Mouse (Mus musculus): Measurements from ENCODE around the gene P2ry2.

P2ry2 gene

GRCm38 (mm10) chr7:100988092-100988491 is 24.6 kb downstream of the P2ry2 start:
- DNase-seq (ENCODE audit: low spot score in 2 of 2) = peak; percentile 39 to 47

DNA sequence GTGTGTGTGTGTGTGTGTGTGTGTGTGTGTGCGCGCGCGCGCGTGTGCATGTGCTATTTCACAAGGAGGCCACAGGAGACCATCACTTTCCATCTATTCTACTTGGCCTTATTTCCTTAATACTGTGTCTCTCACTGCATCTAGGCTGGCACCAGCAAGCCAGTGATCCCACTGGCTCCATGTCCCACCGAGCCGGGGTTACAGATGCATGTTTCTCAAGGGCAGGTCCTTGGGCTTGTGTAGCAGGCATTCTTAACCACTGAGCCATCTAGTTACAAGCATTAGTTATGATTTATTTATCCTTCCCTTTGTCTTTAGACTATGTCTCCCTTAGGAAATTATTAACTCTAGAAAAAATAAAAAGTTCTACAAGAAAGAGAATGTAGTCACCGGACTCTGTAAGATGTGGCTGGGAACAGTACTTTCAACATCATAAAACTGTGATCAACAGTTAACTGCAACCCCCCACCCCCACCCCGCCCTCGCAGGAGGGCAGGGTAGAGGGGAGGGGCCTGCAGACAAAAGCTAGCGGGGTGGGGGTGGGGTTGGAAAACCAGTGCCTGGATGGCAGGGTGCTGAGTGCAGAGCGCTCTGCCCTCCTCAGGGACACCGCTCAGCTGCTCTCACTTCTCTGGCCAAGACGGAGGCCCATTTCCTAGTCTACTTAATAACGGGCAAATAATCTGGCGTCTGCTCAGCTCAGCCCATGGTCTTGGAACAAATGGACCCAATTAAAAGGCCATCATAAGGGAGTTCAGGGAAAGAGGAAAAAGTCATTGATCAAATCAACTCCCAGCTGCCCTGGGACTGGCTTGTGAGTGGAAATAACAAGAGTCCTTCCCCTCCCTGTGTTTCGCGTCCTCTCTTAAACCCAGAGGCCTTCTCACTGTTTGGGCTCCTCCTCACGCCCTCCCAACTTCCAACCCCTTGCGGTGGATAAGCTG is 27.9 kb downstream of the P2ry2 start:
- no peak for DNase-seq (ENCODE audit: low spot score in 2 of 2)

DNA sequence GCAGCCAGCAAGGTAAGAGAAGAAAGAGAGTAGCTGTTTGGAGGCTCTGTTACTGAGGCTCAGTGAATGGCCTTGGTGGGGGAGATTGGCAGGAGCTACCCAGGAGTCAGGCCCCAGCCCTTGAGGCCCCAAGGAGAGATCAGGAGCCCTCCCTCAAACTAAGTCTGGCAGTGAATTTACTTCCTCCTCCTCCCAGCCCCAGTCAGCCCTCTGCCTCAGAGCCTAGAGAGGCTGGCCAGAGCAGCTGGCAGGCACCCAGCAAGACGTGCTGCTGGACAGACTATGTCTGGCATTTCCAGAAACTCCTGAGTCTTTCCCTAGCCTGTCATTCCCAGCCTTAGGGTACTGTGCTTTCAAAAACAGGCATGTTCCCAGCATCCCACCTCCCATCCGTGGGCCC is 33.5 kb downstream of the P2ry2 start:
- no peak for DNase-seq (ENCODE audit: low spot score in 2 of 2)

DNA sequence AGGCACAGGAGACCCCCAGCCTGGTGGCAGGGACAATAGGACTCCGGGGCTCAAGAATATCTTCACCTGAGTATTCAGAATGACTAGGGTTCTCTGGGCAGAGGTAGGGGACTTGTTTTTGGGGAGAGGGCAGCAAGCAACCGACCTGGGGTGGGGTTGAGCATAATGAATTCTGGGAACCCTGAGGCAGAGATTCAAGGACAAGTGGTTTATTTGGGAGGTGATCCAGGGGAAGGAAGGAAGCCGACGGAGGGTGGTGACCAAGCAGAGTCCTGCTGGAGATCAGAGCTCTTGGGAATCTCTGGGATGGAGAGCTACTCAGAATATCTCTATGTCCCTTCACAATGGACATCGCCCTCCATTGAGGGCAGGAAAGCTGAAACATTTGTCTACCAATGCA is 34.5 kb downstream of the P2ry2 start:
- DNase-seq (ENCODE audit: low spot score in 2 of 2) = no peak

DNA sequence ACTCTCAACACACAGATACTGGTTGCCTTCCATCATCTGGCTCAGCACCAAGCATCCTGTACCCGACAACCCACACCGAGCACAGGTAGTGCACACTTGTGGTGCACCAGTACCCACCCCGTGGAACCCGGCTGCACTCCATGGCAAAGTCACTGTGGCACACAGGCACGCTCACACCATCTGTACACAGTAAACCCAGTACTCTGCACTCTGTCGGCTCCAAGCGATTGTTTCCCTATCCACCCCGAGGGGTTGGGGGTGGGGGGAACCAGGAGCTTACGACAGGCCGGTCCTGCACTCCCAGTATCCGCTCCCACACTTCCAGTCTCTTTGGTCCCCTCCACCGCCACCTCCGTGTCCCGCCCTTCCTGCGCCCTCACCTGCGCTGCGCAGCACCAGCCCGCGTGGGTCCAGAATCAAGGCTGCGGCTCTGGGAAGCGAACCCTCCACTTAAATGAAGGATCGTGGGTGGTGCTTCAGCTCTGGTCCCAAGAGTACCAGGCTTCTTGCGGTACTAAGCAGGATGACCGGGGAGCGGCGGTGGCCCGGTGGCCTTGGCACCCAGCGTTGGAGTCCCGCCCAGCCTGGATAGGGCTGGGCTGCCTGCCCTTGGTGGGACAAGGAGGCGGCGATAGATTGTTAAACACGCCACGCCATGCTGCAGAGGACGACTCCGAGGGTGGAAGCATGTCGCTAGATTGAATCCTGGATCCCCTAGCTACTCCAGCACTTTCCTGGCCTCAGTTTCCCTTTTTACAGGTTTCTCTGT is 38.3 kb downstream of the P2ry2 start, which contains the start of gene P2ry6:
TSS of gene P2ry6 (minus strand) at position 515 of the 769 bp plus-strand sequence.
- DNase-seq (ENCODE audit: low spot score in 2 of 2) = no peak

DNA sequence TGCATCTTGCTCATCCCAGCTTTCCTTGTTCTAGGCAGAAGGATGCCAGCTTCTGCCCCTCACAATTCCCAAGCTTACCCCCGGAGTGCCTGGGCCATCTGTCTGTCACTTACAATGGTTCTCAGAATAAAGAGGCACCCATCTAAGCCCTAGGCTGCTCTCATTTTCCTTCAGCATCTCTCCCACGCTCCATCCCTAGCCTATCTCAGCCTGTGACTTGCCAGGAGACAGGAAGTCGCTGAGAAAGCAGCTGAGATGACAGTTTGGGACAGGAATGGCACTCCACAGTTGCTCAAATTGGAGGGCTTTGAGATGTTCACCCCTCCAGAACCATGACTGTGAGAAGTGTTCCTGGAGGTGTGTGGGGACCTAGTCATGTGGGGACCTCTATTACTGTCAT is 39.8 kb downstream of the P2ry2 start:
- no peak for DNase-seq (ENCODE audit: low spot score in 2 of 2)

DNA sequence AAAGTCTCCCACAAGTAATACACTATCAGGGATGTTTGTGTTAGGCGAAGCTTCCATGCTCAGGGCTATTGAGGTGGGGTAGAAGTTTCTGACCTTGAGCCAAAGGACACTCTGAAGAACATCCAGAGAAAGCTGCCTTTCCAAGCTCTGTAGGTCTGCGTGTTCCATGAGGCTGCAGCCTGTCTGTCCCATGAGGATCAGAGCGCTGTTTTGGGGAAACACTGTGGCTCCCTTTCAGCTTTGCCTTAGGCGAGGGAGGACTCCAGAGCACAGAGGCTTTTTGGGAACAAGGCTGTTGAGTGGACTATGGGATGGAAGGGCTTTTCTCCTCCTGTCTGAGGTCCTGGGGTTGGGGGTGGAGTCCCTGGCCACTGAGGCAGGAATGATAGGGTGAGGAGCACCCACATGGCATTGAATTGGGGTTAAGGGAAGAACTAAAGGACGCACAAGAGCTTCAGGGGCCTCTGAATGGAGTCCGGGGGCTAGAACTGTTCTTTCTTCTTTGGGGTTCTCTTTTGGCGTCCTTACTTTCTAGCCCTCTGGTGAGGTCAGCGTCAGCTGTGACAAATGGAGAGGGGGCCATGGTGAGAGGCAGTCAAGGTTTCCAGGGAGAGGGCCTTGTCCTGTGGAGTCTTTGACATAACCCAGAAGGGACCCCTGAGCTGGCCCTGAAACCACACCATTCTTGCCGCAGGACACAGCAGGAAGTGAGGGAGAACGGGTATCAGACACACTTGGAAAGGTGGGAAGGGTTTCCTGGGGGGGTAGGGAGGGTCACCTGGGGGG is 43.6 kb downstream of the P2ry2 start:
- DNase-seq (ENCODE audit: low spot score in 2 of 2) = no peak

DNA sequence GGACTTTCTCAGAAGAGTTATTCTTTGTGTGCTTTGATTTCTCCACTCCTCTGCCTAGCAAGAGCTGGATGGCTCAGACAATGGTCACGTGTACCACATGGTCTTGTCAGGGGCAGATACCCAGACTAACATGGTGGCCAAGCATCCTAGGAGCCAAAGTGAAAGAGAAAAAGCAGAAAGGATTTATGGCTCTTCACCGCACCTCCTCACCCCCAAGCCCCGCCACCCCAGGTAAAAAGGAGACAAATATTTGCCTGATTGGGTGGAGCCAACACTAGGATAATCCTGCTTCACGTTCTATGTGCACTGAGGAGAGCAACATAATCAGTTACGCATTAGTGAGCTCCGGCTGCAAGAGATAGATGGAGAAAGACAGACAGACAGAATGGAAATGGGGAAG is 44.3 kb downstream of the P2ry2 start:
- no peak for DNase-seq (ENCODE audit: low spot score in 2 of 2)

DNA sequence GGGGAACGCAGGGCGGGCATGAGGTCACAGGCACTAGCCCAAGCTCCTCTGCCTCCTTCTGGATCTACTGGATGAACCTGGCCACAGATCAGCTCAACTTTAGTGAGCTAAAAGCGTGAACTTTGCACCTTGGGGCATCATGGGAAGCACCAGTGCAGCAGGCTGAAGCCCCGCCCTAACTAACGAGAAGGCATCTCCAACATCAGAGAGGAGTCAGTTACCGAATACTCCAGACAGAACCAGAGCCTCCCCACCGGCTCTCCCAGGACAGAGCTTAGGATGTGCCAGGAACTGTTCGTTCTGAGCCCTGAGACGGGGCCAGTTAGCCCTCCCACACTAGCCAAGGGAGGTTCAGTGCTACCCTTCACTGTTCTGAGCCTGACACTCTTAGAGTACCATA is 44.8 kb downstream of the P2ry2 start:
- DNase-seq (ENCODE audit: low spot score in 2 of 2) = no peak

DNA sequence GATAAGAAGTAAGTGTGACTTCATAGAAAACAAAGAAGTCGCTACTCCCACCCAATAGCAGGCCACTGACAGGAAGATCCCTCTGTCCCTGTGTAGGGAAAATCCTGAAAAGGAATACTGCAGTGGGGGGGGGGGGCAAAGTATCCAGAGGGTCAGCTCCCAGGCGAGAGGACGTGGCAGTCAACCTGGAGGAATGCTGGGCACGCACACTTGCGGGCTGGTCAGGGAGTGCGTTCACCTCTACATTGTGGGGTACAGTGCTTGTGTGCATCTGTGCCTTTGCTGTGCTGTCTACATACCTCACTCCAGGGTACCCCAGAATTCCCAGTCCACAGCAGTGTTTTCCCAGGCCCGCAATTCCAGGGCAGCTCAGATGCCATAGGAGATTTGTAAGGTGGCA is 46.7 kb downstream of the P2ry2 start:
- DNase-seq (ENCODE audit: low spot score in 2 of 2) = no peak

DNA sequence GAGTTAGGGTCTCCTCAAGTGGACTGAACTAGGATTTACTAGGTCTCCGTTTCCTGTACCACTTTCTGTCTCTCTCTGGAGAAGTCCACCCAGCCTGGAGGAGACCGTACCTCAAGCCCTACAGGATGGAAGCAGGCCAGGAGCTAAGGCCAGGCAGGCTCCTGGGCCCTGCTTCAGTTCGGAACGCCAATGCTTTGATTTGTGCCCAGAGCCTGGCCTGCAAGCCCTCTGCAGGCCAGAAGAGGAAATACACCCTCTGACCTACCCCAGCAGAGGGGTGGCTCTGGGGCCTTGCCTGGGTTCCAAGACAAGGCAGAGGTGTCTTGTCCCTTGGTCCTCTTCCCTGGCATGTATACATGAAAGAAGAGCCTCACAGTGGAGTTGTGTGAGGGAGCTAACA is 47.6 kb downstream of the P2ry2 start:
- DNase-seq (ENCODE audit: low spot score in 2 of 2) = no peak

DNA sequence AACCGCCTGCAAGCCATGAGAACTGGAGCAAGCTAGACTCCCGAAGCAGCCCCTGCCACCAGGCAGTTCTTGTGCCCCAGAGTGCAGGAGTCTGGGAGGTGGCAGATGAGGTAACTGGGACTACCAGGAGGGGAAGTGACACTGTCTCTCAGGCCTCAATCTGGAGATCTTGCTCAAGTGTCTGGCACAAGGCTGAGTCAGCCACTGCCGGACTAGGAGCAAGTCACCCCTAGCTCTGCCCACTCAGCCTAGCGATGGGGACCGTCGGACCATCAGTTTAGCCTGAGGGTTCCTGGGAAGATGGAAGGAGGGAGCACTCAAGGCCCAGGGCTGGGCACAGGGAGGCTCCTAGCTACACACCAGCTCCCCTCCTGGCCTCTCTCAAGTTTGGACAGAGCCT is 48.4 kb downstream of the P2ry2 start:
- DNase-seq (ENCODE audit: low spot score in 2 of 2) = no peak

DNA sequence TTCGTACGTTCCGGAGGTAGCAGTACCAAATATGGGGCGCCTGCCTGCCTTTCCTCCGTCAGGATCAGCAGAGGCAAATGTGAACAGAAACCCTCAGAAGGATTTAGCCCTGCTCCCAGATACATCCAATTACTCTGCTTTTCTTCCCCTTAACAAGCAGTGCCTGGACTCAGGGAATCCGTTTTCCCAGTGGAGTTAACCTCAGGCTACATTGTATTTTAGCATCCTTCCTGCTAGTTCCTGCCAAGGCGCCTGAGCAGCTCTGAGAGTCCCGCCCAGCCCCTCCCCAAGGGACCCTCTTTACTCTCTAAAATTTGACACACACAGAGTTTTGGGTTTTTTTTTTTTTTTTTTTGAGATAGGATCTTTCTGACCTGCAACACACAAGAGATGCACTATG is 49.3 kb downstream of the P2ry2 start:
- no peak for DNase-seq (ENCODE audit: low spot score in 2 of 2)

GRCm38 (mm10) chr7:100961146-100961545 is 51.5 kb downstream of the P2ry2 start:
- no peak for DNase-seq (ENCODE audit: low spot score in 2 of 2)

DNA sequence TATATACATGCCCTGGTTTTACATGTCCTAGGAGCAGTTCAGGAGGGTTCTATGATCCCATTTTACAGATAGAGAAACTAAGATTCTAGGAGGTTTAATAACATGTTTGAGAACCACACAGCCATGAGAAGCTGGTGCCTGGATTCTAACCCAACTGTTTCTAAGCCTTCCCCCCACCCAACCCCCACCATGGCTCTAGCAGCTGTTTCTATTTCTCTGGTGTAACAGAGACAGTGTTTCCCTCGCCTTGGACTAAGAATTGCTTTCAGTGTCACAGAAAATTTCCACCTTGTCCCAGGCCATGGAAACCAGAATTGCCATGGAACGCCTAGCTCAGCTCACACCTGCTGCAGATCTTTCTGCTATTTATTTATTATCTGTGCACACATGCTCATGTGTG is 52.2 kb downstream of the P2ry2 start:
- DNase-seq (ENCODE audit: low spot score in 2 of 2) = no peak

DNA sequence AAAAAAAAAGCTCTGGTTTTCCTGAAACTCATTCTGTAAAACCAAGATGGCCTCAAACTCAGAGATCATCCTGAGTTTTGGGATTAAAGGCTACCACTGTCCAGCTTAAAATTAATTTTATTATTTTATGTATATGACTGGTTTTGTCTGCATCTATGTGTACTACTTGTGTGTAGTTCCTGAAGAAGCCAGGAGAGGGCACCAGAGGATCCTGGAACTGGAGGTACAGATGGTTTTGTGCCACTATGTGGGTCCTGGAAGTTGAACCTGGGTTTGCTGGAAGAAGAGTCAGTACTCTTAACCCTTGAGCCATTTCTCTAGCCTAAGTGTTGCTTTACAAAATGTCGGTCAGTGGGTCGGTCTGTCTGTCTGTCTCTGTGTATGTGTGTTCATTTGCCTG is 54.2 kb downstream of the P2ry2 start:
- DNase-seq (ENCODE audit: low spot score in 2 of 2) = no peak

DNA sequence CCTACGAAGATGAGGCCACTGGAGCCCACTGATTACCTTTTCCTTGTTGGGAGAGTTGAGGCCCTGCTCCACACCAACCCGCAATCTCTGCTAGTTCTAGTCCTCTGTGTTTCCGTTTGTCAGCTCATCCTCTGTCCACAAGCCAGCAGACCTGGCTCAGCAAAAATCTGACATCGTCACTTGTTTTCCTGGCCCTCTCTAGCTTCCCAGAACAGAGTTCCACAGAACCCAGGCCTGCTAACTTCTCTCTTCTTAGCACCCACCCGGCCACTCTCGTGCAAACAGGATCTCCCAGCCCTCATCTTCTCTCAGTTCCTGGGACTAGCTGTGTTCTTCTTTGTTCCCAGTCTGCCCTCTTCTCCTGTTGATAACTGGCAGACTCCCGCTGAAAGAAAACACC is 60.0 kb downstream of the P2ry2 start:
- DNase-seq (ENCODE audit: low spot score in 2 of 2) = no peak

GRCm38 (mm10) chr7:100951903-100952302 is 60.8 kb downstream of the P2ry2 start:
- DNase-seq (ENCODE audit: low spot score in 2 of 2) = no peak

DNA sequence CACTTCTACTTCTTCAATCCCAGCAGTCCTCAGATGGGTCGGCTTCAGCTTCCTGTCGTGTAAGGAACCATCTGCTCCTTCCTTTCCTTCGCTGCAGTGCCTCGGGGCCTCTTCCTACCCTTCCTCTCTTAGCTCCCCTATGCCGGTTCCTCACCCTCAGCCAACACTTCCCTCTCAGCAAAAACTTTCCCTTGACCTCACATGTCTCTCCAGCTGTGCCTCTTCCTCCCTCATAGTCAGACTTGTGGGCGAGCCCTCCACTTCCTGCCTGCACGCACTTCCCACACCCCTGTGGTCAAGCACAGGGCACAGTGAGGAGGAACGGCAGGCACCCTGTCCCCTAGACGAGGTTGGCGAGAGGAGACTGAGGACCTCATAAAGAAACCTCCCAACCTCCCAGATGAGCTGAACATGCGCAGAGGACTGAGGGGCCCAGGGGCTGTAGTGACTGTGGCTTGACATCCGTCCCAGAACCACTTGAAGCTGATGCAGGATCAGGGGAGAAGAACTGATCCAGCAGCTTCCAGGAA is 62.1 kb downstream of the P2ry2 start:
- no peak for DNase-seq (ENCODE audit: low spot score in 2 of 2)

- no peak for DNase-seq (ENCODE audit: low spot score in 2 of 2)
Measured at GRCm38 (mm10) chr7:100950031-100950430, 62.6 kb downstream of the P2ry2 start.
